Mouse (Mus musculus): ENCODE results near the gene Wipf3.
A peak's percentile ranks its signal among the peaks of the same experiment; 100 is the strongest.

The Wipf3 gene

GRCm38 (mm10) chr6:54475926-54476667 lies 46.7 kb downstream of the Wipf3 start:
- no peak for DNase-seq (ENCODE audit: low spot score)

DNA sequence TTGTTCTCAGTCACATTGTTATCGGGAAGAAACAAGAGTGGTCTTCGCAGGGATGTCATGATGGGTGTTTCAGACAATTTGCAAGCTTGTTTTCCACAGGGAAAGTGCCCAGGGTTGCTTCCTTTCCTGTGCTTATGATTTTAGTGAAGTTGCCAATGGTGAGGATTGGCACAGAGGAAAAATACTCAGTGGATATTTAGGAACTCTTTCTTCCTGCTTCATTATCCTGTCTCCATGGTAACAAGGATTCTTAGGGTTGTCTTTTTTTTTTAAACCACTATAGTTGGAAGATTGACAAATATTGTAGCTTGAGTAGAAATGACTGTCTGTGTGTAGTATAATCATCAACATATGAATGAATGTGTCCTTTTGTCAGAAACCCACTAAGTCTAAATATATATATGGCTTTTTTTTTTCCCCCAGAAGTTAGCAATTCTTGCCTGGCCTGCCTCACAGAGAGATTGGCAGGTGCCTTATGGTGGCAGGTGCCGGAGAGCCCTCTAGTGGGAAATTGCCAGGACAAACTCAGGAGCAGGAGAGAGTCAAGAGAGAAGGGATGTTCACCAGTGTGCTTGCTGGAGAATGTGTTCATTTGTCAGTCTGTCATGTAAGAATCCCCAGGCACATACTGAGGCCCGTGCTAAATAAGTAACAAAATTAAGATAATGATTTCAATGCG lies 49.4 kb downstream of the Wipf3 start:
- no peak for DNase-seq (ENCODE audit: low spot score)

DNA sequence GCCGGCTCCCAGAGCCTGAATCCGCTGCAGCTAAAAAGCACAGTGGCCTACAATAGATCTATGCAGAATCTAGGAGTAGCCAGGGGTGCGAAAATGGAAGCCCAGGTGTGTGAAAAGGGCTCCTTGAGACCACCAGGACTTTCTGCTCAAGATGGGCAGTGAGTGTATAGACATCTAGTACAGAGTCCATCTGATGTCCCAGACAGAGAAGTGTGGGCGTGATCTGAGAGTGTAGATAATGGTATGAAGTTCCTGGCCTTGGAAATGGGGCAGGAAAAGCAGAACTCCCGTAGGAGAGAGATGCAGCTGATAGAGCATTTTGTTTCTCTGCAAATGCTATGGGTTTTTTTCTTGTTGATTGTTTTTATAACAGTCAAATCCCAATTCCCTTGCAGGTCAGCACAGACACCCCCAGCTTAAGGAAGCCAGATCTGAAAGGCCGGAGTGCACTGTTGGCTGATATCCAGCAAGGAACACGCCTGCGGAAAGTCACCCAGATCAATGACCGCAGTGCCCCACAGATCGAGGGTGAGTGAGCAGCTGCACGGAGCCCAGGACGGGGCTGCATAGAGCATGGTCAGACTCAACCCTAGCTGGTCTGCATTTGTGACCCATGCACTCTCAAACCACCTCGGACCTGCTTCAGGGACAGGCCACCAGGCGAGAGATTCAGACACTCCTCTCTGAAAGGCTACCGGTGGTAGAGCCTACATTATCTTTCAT lies 52.1 kb downstream of the Wipf3 start:
- DNase-seq (ENCODE audit: low spot score) = no peak

- no peak for DNase-seq (ENCODE audit: low spot score)
Measured at GRCm38 (mm10) chr6:54485000-54485399, 55.6 kb downstream of the Wipf3 start.

- DNase-seq (ENCODE audit: low spot score) = peak; percentile 65
Measured at GRCm38 (mm10) chr6:54485435-54485901, 56.1 kb downstream of the Wipf3 start.

DNA sequence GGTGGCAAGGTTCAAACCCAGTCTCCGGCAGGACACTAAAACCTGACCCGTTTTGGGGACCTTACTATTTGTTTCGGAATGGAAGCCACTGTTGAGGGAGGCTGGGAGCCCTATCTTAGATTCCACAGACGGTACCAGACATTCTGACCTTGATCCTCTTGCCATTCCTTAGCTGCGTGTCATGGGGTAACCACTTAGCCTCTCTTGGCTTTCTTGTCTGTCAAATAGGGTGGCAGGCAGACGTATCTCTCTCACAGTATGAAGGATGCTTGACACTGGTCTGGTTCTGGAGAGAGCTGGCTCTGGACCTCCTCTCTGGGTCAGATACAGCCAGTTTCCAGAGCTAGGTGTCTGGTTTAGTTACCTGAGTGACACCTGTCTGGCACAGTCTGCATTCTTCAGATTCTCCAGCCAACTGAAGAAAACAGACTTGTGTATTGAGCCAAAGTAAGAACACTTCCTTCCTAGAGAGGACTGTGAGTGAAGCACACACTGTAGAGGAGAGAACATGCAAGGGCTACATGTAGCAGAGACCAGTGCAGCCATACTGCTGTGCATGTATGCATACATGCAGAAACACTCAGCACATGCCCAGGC lies 56.7 kb downstream of the Wipf3 start:
- no peak for DNase-seq (ENCODE audit: low spot score)

GRCm38 (mm10) chr6:54491074-54491473 lies 61.7 kb downstream of the Wipf3 start:
- no peak for DNase-seq (ENCODE audit: low spot score)

- DNase-seq (ENCODE audit: low spot score) = no peak
Measured at GRCm38 (mm10) chr6:54494097-54494496, 64.7 kb downstream of the Wipf3 start.

GRCm38 (mm10) chr6:54494612-54495398 lies 65.4 kb downstream of the Wipf3 start:
- DNase-seq (ENCODE audit: low spot score) = no peak

DNA sequence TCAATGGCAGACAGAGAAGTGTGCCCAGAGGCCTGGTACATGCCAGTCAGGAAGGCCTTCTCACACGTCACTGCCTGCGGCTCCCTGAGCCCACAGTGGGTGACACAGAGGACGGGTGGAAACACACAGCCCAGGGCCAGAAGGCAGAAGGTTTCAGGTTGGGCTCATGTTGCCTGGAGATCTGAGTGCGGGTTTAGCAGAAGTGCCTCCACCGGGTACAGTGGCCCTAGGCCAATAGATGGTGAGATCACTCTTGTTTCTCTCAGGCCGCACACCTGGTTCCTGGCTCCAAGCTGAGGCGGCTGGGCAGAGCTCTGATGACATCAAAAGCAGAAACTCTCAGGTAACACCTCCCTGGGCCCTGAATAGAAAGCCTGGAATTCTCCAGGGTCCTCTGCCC lies 66.8 kb downstream of the Wipf3 start:
- no peak for DNase-seq (ENCODE audit: low spot score)

DNA sequence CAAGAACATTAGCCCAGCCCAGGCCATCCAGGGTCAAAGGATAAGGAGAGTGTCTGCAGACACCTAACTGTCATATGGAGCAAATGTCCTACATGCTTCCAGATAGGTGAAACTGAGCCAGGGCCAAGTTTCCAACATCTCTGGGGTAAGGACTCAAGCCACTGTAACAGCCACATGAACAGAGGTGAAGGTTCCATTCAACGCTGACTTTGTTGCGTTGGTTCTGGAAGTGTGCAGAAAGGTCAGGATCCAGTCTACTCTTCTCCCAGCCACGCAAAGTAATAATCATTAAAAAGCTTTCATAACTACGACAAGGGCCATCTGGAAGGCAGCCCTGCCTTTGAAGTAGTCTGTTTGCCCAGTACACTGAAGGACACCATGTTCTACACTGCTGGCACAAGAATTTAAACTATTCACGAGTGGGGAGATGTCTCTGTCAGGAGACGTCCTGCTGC lies 73.3 kb downstream of the Wipf3 start:
- DNase-seq (ENCODE audit: low spot score) = no peak

GRCm38 (mm10) chr6:54506318-54506717 lies 76.9 kb downstream of the Wipf3 start:
- DNase-seq (ENCODE audit: low spot score) = no peak

GRCm38 (mm10) chr6:54507002-54507401 lies 77.6 kb downstream of the Wipf3 start:
- DNase-seq (ENCODE audit: low spot score) = peak; percentile 72

DNA sequence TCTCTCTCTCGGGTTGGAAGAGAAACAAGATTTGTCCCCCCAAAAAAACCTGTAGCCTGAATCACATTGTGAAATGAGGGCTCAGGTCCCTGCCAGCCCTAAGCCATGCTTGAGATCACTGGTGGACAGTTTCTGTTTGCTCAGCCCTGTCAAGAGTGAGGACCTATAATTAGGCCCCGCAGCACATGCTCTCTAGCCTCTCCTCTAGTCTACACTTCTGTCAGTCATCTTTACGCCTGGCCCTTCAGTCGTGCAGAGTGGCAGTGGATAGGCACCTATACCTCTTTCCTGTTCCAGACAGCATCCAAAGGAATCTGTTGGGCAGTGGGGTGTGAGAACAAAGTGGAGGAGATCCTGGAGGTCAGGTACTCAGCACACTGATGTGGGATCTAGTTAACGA lies 78.4 kb downstream of the Wipf3 start:
- no peak for DNase-seq (ENCODE audit: low spot score)

DNA sequence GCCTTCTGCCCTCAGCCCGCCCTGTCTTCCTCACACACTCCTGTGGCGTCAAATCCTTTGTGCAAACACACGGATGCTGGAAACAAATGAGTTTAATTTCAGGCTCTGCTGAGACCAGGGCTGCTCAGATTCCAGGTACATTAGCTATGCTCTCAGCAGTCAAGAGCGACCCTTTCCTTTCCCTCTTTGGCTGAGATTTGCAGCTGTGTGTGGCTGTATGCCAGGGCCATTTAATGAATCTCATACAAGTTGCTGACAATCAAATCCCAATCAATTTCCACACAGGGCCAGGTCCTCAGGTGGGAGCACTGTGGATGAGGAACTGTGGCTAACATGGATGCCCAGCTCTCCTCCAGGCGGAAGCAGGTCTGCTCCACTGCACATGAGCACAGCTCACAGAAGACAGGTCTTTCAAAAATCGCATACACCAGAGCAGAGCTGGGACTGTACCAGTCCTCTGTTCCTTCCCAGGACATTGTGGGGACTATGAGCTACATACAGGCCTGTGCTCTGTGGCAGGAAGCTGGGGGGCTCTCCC lies 78.9 kb downstream of the Wipf3 start:
- DNase-seq (ENCODE audit: low spot score) = no peak

DNA sequence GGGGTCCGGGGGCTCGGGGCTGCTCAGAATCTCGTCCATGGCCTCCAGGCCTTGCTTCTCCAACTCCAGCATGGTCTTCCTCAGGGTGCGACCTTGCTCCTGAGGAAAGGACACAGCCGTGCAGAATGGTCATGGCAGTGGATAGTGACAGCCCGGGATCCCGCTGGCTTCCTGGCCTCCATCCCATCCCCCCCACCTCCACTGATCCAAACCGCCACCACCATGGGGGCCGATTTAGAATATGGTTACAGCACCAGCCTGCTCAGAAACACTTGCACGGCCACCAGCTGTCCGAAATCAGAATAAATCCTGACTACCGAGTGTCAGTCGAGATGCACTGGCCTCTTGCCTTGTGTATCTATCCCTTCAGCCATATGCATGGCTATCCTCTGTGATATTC lies 79.9 kb downstream of the Wipf3 start:
- DNase-seq (ENCODE audit: low spot score) = no peak

DNA sequence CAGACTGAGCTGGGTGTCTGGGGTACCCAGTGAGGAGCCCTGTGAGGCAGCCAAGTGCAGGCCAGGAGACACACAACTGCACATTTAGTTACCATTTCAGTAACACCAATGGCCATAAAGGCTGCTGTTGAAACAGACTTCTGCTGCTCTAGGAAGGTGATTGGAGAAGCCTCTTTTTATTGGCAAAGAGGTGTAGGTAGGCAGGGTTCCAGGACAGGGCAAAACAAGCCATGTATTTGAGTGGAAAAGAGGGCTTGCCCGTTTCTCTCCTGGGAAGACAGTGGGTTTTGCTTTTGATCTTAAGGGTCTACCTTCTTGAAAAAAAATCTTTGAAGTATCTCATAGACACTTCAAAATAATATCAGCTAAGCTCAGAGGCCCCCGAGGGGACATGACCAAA lies 82.9 kb downstream of the Wipf3 start:
- no peak for DNase-seq (ENCODE audit: low spot score)

DNA sequence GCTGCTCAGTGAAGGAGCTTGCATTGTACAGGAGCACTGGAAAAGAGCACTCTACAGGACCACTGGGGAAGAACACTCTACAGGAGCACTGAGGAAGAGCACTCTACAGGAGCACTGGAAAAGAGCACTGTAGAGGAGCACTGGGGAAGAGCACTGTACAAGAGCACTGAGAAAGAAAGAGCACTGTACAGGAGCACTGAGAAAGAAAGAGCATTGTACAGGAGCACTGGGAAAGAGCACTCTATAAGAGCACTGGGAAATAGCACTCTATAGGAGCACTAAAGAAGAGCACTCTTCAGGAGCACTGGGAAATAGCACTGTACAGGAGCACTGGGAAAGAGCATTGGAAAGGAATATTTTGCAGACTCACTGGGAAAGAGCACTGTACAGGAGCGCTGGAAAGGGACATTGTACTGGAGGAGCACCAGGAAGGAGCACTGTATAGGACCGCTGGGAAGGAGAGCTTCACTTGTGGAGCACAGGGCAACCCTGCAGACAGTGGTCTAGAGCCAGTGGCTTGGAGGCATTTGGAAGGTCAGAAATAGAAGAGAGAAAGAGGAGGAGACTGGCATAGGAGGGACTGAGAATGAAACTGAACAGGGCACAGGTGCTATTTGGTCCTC lies 87.2 kb downstream of the Wipf3 start:
- no peak for DNase-seq (ENCODE audit: low spot score)

DNA sequence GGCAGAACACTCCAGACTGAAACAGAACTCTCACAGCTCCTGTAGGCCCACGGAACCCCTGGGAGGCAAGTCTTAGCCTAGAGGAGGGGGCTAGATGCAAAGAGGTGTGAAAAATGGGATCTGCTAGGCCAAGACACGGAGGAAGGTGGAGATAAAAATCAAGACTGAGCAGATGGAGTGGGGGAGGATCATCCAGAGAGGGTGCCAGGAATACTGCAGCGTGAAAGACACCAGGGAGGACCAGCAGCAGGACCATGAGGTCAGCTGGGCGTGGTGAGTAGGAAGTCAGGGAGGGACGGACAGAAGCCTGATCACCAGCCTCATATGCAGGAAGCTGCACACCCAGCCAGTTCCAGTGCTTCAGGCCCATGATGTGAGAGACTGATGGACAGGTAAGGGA lies 89.4 kb downstream of the Wipf3 start:
- DNase-seq (ENCODE audit: low spot score) = no peak

DNA sequence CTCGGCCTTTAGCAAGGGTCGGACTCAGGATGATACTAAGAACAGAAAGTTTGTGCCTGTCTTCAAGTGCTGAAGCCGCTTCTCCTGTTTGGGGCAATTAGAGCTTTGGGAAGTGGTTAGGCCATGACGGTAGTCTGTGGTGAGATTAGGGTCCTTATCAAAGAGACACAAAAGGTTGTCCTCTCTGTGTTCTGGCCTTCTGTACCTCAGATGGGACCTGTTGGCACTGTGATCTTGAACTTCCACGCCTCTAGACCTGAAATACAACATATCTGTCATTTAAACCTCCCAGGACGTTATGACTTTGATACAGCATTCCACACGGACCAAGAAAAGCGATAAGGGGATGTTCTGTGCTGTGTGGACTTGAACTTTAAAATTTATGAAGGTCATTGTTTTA lies 99.3 kb downstream of the Wipf3 start:
- DNase-seq (ENCODE audit: low spot score) = no peak

GRCm38 (mm10) chr6:54530182-54530581 lies 100.8 kb downstream of the Wipf3 start:
- DNase-seq (ENCODE audit: low spot score) = no peak

All from testis, postnatal 10 days (tissue).